Mouse (Mus musculus) limb, embryonic 10.5 days (tissue): Measurements from ENCODE around the gene Tceal9. TPM values are rescaled to one million over a fixed set of nuclear protein-coding genes. Genes with fewer than 3 reads are reported as not detected.
"Not testable (repeated sequence)": the region's sequence is repeated elsewhere in the genome, so short reads cannot be mapped to it uniquely, and the experiment has no call there.

Experiments
- DNase-seq: peaks from one replicate; pipeline ENCODE4 v3.0.0-alpha.2; 2017; ENCODE audit warnings: low spot score
- H3K27ac ChIP-seq: fragments of 300-500 bp; sonication (generic); 2 replicates; pipeline ENCODE4 v1.5.1; 2016; ENCODE audit warnings: mild to moderate bottlenecking
- H3K27me3 ChIP-seq: fragments of 300-500 bp; sonication (generic); 2 replicates; pipeline ENCODE4 v1.6.1; 2016; ENCODE audit warnings: low read depth, mild to moderate bottlenecking; ENCODE audit not compliant: poor library complexity, severe bottlenecking
- H3K36me3 ChIP-seq: fragments of 300-500 bp; sonication (generic); 2 replicates; pipeline ENCODE4 v1.6.1; 2016; ENCODE audit warnings: mild to moderate bottlenecking, moderate library complexity
- H3K4me1 ChIP-seq: fragments of 300-500 bp; sonication (generic); 2 replicates; pipeline ENCODE4 v1.6.1; 2016
- H3K4me3 ChIP-seq: fragments of 300-500 bp; sonication (generic); 2 replicates; pipeline ENCODE4 v1.5.1; 2016; ENCODE audit warnings: mild to moderate bottlenecking, moderate library complexity
- H3K9me3 ChIP-seq: fragments of 300-500 bp; sonication (generic); replicated peaks from 2 replicates; pipeline ENCODE4 v1.6.1; 2016; ENCODE audit warnings: mild to moderate bottlenecking
- WGBS: fragments of 180-500 bp; shearing (Covaris S2); methylation state at CpG from one replicate; pipeline ENCODE4 v1.1.7; 2016; 5-methylcytosine and 5-hydroxymethylcytosine counted together
- polyA plus RNA-seq: library from polyadenylated mRNA; unstranded; fragments of >200 nt; fragmentation: Nextera tagmentation; extraction: Ambion mirVana; gene quantifications from 2 replicates; pipeline ENCODE4 v1.2.1, GENCODE M21; 2016

The Tceal9 gene
- 496 and 558 TPM in 2 replicates for polyA plus RNA-seq

GRCm38 (mm10) chrX:136244574-136245229 is at the start of gene Tceal9:
Gene Tceal9 (plus strand): TSS chrX:136245079.
- peaks cover 17% of the 10 kb centered on the region for H3K36me3 ChIP-seq
- peak within 1 kb of the TSS; percentile 88 for H3K27ac ChIP-seq
- H3K9me3 ChIP-seq = no peaks in the 10 kb centered on the region
- H3K4me1 ChIP-seq = no peaks in the 10 kb centered on the region
- 15% methylated on average over 20 of the region's 20 CpGs for WGBS
- H3K4me3 ChIP-seq = peak within 1 kb of the TSS; percentile 61
- peaks cover 71% of the 10 kb centered on the region for H3K27me3 ChIP-seq
- peak; percentile 75 for DNase-seq

GRCm38 (mm10) chrX:136195193-136195944 is 49.5 kb upstream of the Tceal9 start:
- Histone ChIP-seq H3K27me3 (peaks cover 42% of the 10 kb centered on the region), H3K9me3 (no peaks in the 10 kb centered on the region), H3K36me3 (no peaks in the 10 kb centered on the region), H3K4me3 (no peak overlapping the region), H3K4me1 (no peaks in the 10 kb centered on the region), H3K27ac (no peak overlapping the region)
- 84% methylated on average over 16 of the region's 16 CpGs for WGBS
- DNase-seq = no peak

- Histone ChIP-seq H3K36me3 (no peaks in the 10 kb centered on the region), H3K4me1 (no peaks in the 10 kb centered on the region), H3K27ac (no peak overlapping the region), H3K4me3 (no peak overlapping the region), H3K27me3 (peaks cover 51% of the 10 kb centered on the region), H3K9me3 (no peaks in the 10 kb centered on the region)
- 49% methylated on average over 1 of the region's 1 CpGs for WGBS
- peak; percentile 40 for DNase-seq
Measured at GRCm38 (mm10) chrX:136196873-136197272, 48.0 kb upstream of the Tceal9 start.

- 15% methylated on average over 7 of the region's 7 CpGs for WGBS
- Histone ChIP-seq H3K27ac (no peak overlapping the region; the same call in 1 of the 2 replicates), H3K4me3 (peak overlapping the region; percentile 51), H3K9me3 (no peaks in the 10 kb centered on the region), H3K4me1 (peaks cover 6% of the 10 kb centered on the region; the same call in 1 of the 2 replicates), H3K27me3 (peaks cover 58% of the 10 kb centered on the region), H3K36me3 (no peaks in the 10 kb centered on the region)
- peak; percentile 30 for DNase-seq
Measured at GRCm38 (mm10) chrX:136203257-136203656, 41.6 kb upstream of the Tceal9 start.

GRCm38 (mm10) chrX:136203664-136204066 is 41.2 kb upstream of the Tceal9 start, which contains the start of gene Tceal5:
Gene Tceal5 (minus strand): TSS chrX:136203876.
- peaks cover 6% of the 10 kb centered on the region; the same call in 1 of the 2 replicates for H3K4me1 ChIP-seq
- H3K9me3 ChIP-seq = no peaks in the 10 kb centered on the region
- WGBS = 9% methylated on average over 9 of the region's 9 CpGs
- H3K4me3 ChIP-seq = peak within 1 kb of the TSS; percentile 51
- peaks cover 57% of the 10 kb centered on the region for H3K27me3 ChIP-seq
- no peak within 1 kb of the TSS; the same call in 1 of the 2 replicates for H3K27ac ChIP-seq
- no peaks in the 10 kb centered on the region for H3K36me3 ChIP-seq
- DNase-seq = peak; percentile 43

GRCm38 (mm10) chrX:136204406-136204805 is 40.5 kb upstream of the Tceal9 start:
- H3K4me3 ChIP-seq = no peak overlapping the region
- 87% methylated on average over 6 of the region's 6 CpGs for WGBS

GRCm38 (mm10) chrX:136213396-136213795 is 31.5 kb upstream of the Tceal9 start:
- 60% methylated on average over 2 of the region's 2 CpGs for WGBS
- Histone ChIP-seq H3K36me3 (no peaks in the 10 kb centered on the region), H3K27me3 (peaks cover 46% of the 10 kb centered on the region), H3K4me1 (no peaks in the 10 kb centered on the region), H3K27ac (no peak overlapping the region), H3K9me3 (no peaks in the 10 kb centered on the region), H3K4me3 (no peak overlapping the region)
- DNase-seq = no peak

More at GRCm38 (mm10) chrX:136204406-136204805, 40.5 kb upstream of the Tceal9 start:
- Histone ChIP-seq H3K36me3 (no peaks in the 10 kb centered on the region), H3K9me3 (no peaks in the 10 kb centered on the region), H3K27me3 (peaks cover 53% of the 10 kb centered on the region), H3K27ac (no peak overlapping the region), H3K4me1 (peaks cover 6% of the 10 kb centered on the region; the same call in 1 of the 2 replicates)
- no peak for DNase-seq

GRCm38 (mm10) chrX:136214729-136215677 is 29.9 kb upstream of the Tceal9 start, which contains the start of the genes Tceal7 and Bex1:
Gene Tceal7 (plus strand): TSS chrX:136214779.
Gene Bex1 (minus strand): TSS chrX:136215513.
- not testable (repeated sequence) for H3K27ac ChIP-seq

GRCm38 (mm10) chrX:136216303-136216702 is 28.6 kb upstream of the Tceal9 start:
- H3K4me1 ChIP-seq = no peaks in the 10 kb centered on the region
- no peaks in the 10 kb centered on the region for H3K36me3 ChIP-seq
- no peak for DNase-seq
- H3K9me3 ChIP-seq = no peaks in the 10 kb centered on the region
- H3K27ac ChIP-seq = no peak overlapping the region
- 75% methylated on average over 1 of the region's 1 CpGs for WGBS
- no peak overlapping the region for H3K4me3 ChIP-seq
- peaks cover 44% of the 10 kb centered on the region for H3K27me3 ChIP-seq

More at GRCm38 (mm10) chrX:136214729-136215677, 29.9 kb upstream of the Tceal9 start, which contains the start of the genes Tceal7 and Bex1:
- Histone ChIP-seq H3K4me3 (peak within 1 kb of the TSS; percentile 47), H3K27me3 (peaks cover 47% of the 10 kb centered on the region)
- peak; percentile 30 for DNase-seq
- H3K36me3 ChIP-seq, H3K9me3 ChIP-seq, H3K4me1 ChIP-seq: not testable (repeated sequence)
- WGBS = 21% methylated on average over 15 of the region's 67 CpGs

GRCm38 (mm10) chrX:136223714-136224113 is 21.2 kb upstream of the Tceal9 start:
- no peak overlapping the region for H3K4me3 ChIP-seq
- peaks cover 62% of the 10 kb centered on the region for H3K27me3 ChIP-seq
- H3K4me1 ChIP-seq = no peaks in the 10 kb centered on the region
- H3K9me3 ChIP-seq = no peaks in the 10 kb centered on the region
- H3K36me3 ChIP-seq = no peaks in the 10 kb centered on the region
- H3K27ac ChIP-seq = no peak overlapping the region
- DNase-seq = no peak
- WGBS = 86% methylated on average over 6 of the region's 6 CpGs

GRCm38 (mm10) chrX:136227768-136228167 is 17.1 kb upstream of the Tceal9 start:
- Histone ChIP-seq H3K27ac (no peak overlapping the region), H3K4me3 (no peak overlapping the region), H3K27me3 (peaks cover 66% of the 10 kb centered on the region), H3K4me1 (no peaks in the 10 kb centered on the region), H3K9me3 (no peaks in the 10 kb centered on the region), H3K36me3 (no peaks in the 10 kb centered on the region)
- no peak for DNase-seq
- WGBS = 80% methylated on average over 5 of the region's 5 CpGs

GRCm38 (mm10) chrX:136238118-136238517 is 6.8 kb upstream of the Tceal9 start:
- Histone ChIP-seq H3K9me3 (no peaks in the 10 kb centered on the region), H3K4me3 (no peak overlapping the region), H3K4me1 (no peaks in the 10 kb centered on the region), H3K36me3 (no peaks in the 10 kb centered on the region), H3K27ac (no peak overlapping the region), H3K27me3 (peaks cover 49% of the 10 kb centered on the region)
- DNase-seq = no peak
- WGBS = 58% methylated on average over 3 of the region's 3 CpGs
